Mouse (Mus musculus) kidney, adult 2 months (tissue): ENCODE measurements around the gene Cadm2. TPM values are rescaled to one million over a fixed set of nuclear protein-coding genes. Genes with fewer than 3 reads are reported as not detected.

Source experiments
- DNase-seq: peaks from one replicate; pipeline ENCODE4 v3.0.0; 2021
- H3K27ac ChIP-seq: fragments of 200-500 bp; 2 replicates; pipeline ENCODE4 v1.5.1; 2012; ENCODE audit warnings: low read depth, low read length, control low read depth, inconsistent platforms; ENCODE audit not compliant: insufficient read depth
- H3K27me3 ChIP-seq: fragments of 200-500 bp; replicated peaks from 2 replicates; pipeline ENCODE4 v1.6.1; 2012; ENCODE audit warnings: mild to moderate bottlenecking, moderate library complexity, low read length, inconsistent platforms; ENCODE audit not compliant: control insufficient read depth, insufficient read depth
- H3K36me3 ChIP-seq: fragments of 200-500 bp; 2 replicates; pipeline ENCODE4 v1.6.1; 2012; ENCODE audit warnings: mild to moderate bottlenecking, moderate library complexity, low read length, inconsistent platforms; ENCODE audit not compliant: control insufficient read depth, insufficient read depth
- H3K4me1 ChIP-seq: fragments of 200-500 bp; 2 replicates; pipeline ENCODE4 v1.6.1; 2011; ENCODE audit warnings: low read length; ENCODE audit not compliant: control insufficient read depth, insufficient read depth
- H3K4me3 ChIP-seq: fragments of 200-500 bp; 2 replicates; pipeline ENCODE4 v1.5.1; 2011; ENCODE audit warnings: mild to moderate bottlenecking, low read depth, low read length, control low read depth; ENCODE audit not compliant: insufficient read depth
- CTCF ChIP-seq: fragments of 200-500 bp; conservative IDR thresholded peaks from 2 replicates; pipeline ENCODE4 v1.5.1; 2011; ENCODE audit warnings: low read depth, mild to moderate bottlenecking, control low read depth, low read length, moderate library complexity, mixed read lengths; ENCODE audit not compliant: insufficient read depth, insufficient read length
- POLR2A ChIP-seq: fragments of 200-500 bp; IDR thresholded peaks from one replicate; pipeline ENCODE4 v1.6.1; 2011; ENCODE audit warnings: low read depth, low read length, control low read depth
- WGBS: fragments of 180-500 bp; shearing (Covaris S2); methylation state at CpG from one replicate; pipeline ENCODE4 v1.1.7; 2018; 5-methylcytosine and 5-hydroxymethylcytosine counted together
- polyA plus RNA-seq: library from polyadenylated mRNA; depleted of rRNA; stranded (reverse); fragments of >200 nt; gene quantifications from 2 replicates; pipeline ENCODE4 v1.2.3, GENCODE M21; 2012

The Cadm2 gene
- polyA plus RNA-seq, 1 experiment: 0.27 TPM

GRCm38 (mm10) chr16:67367745-67368144 lies 253.0 kb downstream of the Cadm2 start:
- DNase-seq: no peak
- TF ChIP-seq CTCF (no peak), POLR2A (no peak)
- Histone ChIP-seq H3K36me3 (no peaks in the 10 kb centered on the region), H3K27ac (no peak overlapping the region), H3K4me1 (no peaks in the 10 kb centered on the region), H3K4me3 (no peak overlapping the region), H3K27me3 (no peaks in the 10 kb centered on the region)
- 68% methylated on average over 2 of the region's 2 CpGs for WGBS

DNA sequence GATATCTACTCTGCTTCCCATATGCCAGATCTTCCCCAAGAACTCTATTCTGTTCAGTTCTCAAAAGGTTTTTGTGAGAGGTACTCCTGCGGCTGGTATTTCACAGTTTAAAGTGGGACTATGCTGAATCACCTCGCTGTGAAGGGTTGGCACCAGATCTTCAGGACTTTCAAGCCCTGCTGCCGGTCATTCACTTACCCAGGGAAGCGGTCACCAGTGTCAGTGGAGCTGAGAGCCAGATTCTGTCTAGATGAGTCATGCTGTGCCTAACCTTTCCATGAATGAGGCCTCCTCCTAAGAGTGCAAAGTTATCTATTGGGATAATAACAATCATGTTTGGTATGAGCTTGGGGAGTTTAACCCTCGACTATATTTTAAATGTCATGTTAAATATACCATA lies 272.7 kb downstream of the Cadm2 start:
- no peaks in the 10 kb centered on the region for H3K27me3 ChIP-seq
- TF ChIP-seq POLR2A (no peak), CTCF (no peak)
- H3K27ac ChIP-seq: no peak overlapping the region
- no peaks in the 10 kb centered on the region for H3K4me1 ChIP-seq
- no peaks in the 10 kb centered on the region for H3K36me3 ChIP-seq
- WGBS: 86% methylated on average over 5 of the region's 5 CpGs
- no peak overlapping the region for H3K4me3 ChIP-seq
- no peak for DNase-seq

GRCm38 (mm10) chr16:67347561-67347960 lies 273.1 kb downstream of the Cadm2 start:
- Histone ChIP-seq H3K4me1 (no peaks in the 10 kb centered on the region), H3K27ac (no peak overlapping the region), H3K27me3 (no peaks in the 10 kb centered on the region), H3K36me3 (no peaks in the 10 kb centered on the region), H3K4me3 (no peak overlapping the region)
- TF ChIP-seq CTCF (no peak), POLR2A (no peak)
- DNase-seq: no peak

DNA sequence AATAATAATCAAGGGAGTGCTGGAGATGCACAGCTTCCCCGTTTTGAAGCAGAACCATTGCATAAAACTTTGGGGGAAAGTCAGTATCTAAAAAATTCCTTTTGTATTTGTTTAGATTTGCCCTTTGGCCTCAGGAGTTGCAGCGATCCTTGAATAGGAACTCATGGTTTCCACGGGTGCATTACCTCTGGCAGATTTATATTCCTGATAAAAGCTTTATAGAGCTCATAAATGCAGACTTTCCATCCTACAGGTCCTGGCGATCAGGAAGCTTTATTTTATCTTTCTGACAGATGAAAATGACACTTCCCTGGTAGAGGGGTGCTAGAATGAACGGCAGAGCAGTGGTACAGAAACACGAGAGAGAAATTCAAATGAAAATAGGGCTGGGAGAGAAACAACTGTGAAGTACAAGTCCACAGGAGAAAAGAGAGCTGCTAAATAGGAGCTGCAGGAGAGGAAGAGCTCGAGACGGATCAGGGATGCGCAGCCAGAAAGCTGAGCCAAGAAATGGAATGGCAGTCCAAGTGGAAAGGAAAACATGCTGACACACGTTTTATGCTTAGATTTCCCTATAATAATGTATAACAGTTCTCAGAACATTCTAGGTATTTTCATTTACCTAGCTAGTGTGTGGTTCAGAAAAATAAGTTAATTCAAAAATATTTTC lies 274.0 kb downstream of the Cadm2 start:
- TF ChIP-seq CTCF (no peak), POLR2A (no peak)
- H3K4me1 ChIP-seq: no peaks in the 10 kb centered on the region
- DNase-seq: no peak
- no peaks in the 10 kb centered on the region for H3K36me3 ChIP-seq
- no peaks in the 10 kb centered on the region for H3K27me3 ChIP-seq
- 9% methylated on average over 10 of the region's 10 CpGs for WGBS
- no peak overlapping the region for H3K4me3 ChIP-seq
- no peak overlapping the region for H3K27ac ChIP-seq

DNA sequence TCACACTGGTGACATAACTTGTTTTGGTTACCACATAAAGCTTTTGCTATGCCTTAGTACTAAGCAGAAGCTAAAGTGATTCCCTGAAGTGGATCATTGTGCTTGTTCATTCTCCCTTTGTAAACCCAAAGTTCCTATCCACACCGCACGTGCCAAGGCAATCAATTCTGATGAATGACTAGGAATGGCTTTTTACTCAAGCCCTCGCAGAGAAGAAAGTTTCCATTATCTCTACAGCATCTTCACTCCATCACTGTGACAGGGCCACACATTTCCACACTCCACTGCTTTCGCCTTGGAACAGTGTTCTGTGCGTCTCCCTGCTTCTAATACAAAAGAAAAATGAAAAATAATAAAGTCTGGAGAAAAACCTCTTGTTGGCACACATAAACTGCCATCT lies 276.5 kb downstream of the Cadm2 start:
- WGBS: 33% methylated on average over 5 of the region's 5 CpGs
- Histone ChIP-seq H3K27me3 (no peaks in the 10 kb centered on the region), H3K4me3 (no peak overlapping the region), H3K27ac (no peak overlapping the region), H3K36me3 (no peaks in the 10 kb centered on the region), H3K4me1 (no peaks in the 10 kb centered on the region)
- no peak for TF ChIP-seq CTCF
- no peak for DNase-seq

DNA sequence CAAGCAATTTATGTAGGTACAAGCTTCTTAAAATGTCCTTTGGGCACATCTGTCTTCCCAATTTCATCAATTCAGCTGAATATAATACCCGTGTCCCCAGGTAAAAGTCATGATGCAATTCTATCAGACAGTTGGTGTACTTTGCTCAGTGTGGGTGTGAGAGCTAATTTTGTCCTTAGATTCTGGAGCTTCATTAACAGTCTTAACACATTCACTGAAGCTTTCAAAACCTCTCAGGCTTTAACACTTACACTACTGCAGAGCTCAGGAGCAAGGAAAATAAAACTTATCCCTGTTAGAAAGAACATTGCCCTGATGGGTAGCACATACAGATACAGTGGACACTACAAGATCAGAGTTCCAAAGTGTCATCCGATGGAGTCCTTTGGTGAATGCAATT lies 309.7 kb downstream of the Cadm2 start:
- no peaks in the 10 kb centered on the region for H3K27me3 ChIP-seq
- no peaks in the 10 kb centered on the region for H3K36me3 ChIP-seq
- TF ChIP-seq POLR2A (no peak), CTCF (no peak)
- no peaks in the 10 kb centered on the region for H3K4me1 ChIP-seq
- 86% methylated on average over 2 of the region's 2 CpGs for WGBS
- no peak for DNase-seq
- H3K4me3 ChIP-seq: no peak overlapping the region
- H3K27ac ChIP-seq: no peak overlapping the region

DNA sequence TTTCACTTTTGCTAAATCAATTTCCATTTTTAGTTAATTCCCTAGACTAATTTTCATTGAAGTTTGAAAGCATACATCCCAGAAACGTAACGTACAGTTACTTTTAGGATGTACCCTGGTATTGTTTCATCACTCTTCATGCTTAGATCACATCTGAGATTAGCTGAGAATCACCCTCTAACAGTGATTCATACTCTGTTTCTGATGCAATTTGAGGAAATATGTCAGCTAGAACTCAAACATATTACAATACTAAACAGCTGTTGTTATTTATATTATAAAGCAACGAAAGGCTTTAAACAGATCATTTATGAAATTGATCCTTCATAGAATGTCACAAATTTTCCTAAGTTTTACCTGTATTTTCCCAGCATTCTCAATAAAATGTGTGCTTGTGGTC lies 336.0 kb downstream of the Cadm2 start:
- TF ChIP-seq CTCF (no peak), POLR2A (no peak)
- 80% methylated on average over 3 of the region's 3 CpGs for WGBS
- DNase-seq: no peak
- Histone ChIP-seq H3K36me3 (no peaks in the 10 kb centered on the region), H3K4me1 (no peaks in the 10 kb centered on the region), H3K4me3 (no peak overlapping the region), H3K27me3 (no peaks in the 10 kb centered on the region), H3K27ac (no peak overlapping the region)
